Comparison of ENCODE assay signal across 8 mouse cellular contexts in the genomic region with DNA sequence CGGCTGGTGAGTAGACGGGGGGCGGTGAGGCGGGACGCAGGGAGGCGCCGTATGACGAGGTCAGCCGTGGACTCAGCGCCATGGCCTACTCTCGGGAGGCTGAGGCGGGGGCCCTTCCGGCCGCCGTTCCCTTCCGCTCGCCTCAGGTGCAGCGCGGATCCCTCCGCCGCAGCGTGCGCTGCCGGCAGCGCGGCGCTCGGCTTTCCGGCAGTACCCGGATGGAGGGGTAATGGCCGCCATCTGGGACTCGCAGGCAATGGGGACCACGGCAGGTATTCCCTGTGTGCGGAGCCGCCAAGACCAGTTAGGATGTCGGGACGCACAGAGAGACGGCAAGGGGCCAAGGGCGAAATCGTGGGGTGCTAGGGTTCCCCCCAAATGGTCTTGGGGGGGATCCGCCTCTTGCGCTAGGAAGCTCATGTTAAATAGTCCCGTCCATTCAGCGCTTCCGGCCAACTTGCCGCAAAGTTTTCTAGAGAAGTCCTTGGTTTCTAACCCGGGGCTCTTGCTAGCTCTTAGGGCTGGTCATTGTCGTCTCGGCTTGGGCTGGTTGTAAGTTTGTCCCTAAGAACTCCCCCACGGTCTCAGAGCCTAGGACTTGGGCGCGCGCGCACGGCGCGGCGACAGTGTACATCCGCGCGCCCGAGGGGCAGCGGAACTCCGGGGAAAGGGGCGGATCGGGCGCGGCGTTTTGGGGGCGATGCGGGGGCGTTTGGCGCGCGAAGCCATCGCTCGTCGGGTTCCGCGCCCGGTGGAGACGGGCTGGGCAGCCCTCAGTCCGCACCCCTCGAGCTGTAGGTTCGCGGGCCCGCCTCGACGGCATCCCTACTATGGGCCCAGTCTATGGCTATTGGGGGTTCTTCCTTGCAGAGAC. TPM values are rescaled to one million over a fixed set of nuclear protein-coding genes. Genes with fewer than 3 reads are reported as not detected.
DNase-seq lines count a peak whose midpoint lies in the region; ATAC-seq and TF ChIP-seq lines count a peak whose summit lies in the region.

TSS of gene Zfp518a (plus strand) at position 187 of the 874 bp plus-strand sequence.

- DNase-seq in Patski (ENCODE audit: low read depth, low spot score): peak; percentile 87
- DNase-seq in cerebellum, postnatal 25 days: peak; percentile 94 to 95
- DNase-seq in frontal cortex, postnatal 25 days (ENCODE audit: low spot score in 2 of 2): peak; percentile 75 to 82
- peak; percentile 95 for DNase-seq in hindbrain, embryonic 14.5 days (ENCODE audit: low spot score)
- DNase-seq in layer of hippocampus, postnatal 36 days: peak; percentile 87 to 88
- DNase-seq in lung, postnatal 36 days: peak; percentile 85
- DNase-seq in retina, postnatal 1 day: peak; percentile 97
- peak; percentile 76 to 90 for DNase-seq in urinary bladder, adult 18-20 months (ENCODE audit: low spot score in 2 of 2)

- 0 out of 2 replicates have a peak, but pooled peaks cover 5% of the 10 kb centered on the region for H3K36me3 ChIP-seq in hindbrain, embryonic 14.5 days (replicated peaks; ENCODE audit: control insufficient read depth, insufficient read depth)

- POLR2A ChIA-PET in Patski (lab: Charles Lee): no interaction called here

- under 1% methylated on average over 85 of the region's 89 CpGs for WGBS in hindbrain, embryonic 14.5 days

- H3K9ac ChIP-seq in hindbrain, embryonic 14.5 days: peak within 1 kb of the TSS; percentile 72

- in situ Hi-C loops in Patski (cut with MboI; ENCODE audit: low pct_unique_long_range_greater_than_20kb): no loop called here

- H3K4me3 ChIP-seq in hindbrain, embryonic 14.5 days (replicated peaks; ENCODE audit: low read length): peak within 1 kb of the TSS; percentile 64

- peak within 1 kb of the TSS; percentile 62 for H3K4me2 ChIP-seq in hindbrain, embryonic 14.5 days (replicated peaks)

- no peak for TF ChIP-seq CTCF in Patski (IDR thresholded peaks at IDR 0.05)

- H3K9me3 ChIP-seq in hindbrain, embryonic 14.5 days (ENCODE audit: control insufficient read depth, low read length): 0 out of 2 replicates have a peak, but pooled peaks cover 4% of the 10 kb centered on the region

- peak; percentile 80 for ATAC-seq in Patski
- peak; percentile 93 for ATAC-seq in hindbrain, embryonic 14.5 days (ENCODE audit: low FRiP score)

- H3K27ac ChIP-seq in hindbrain, embryonic 14.5 days: peak within 1 kb of the TSS; percentile 91

- CTCF ChIA-PET in Patski (lab: Charles Lee): no interaction called here

- H3K4me1 ChIP-seq in hindbrain, embryonic 14.5 days (replicated peaks; ENCODE audit: control insufficient read depth, insufficient read depth, low read length): peaks cover 11% of the 10 kb centered on the region

- H3K27me3 ChIP-seq in Patski: peaks cover 81% of the 10 kb centered on the region
- peaks cover 35% of the 10 kb centered on the region for H3K27me3 ChIP-seq in hindbrain, embryonic 14.5 days (ENCODE audit: control insufficient read depth, insufficient read depth, low read length)

RNA-seq across cellular contexts. Expression of gene Zfp518a, which starts in this region (rescaled TPM):
- 5.7 TPM for polyA plus RNA-seq in Patski (2021)
- 8.3 and 9.8 TPM in 2 replicates for polyA plus RNA-seq in hindbrain, embryonic 14.5 days (2014; fragmentation: Nextera tagmentation; extraction: Ambion mirVana)
- total RNA-seq in layer of hippocampus, postnatal 36 days (2021): 1 to 10 TPM; 8.1 to 8.2 TPM

Comparison
In these comparisons a context has a peak if more than half of its experiments do, and no peak if none do; other contexts are left out.
1. Peak in every context shown above with its lines: DNase-seq, ATAC-seq, H3K4me3 ChIP-seq and H3K27ac ChIP-seq.